Mouse (Mus musculus): ENCODE results near the gene Lrrc4b.

GRCm38 (mm10) chr7:44440479-44440878, 11.7 kb downstream of the Lrrc4b start:
- TF ChIP-seq CTCF (IDR thresholded peaks at IDR 0.05; ENCODE audit: low read depth) (no peak), EP300 (IDR thresholded peaks at IDR 0.05; ENCODE audit: low read depth) (no peak)
